Mouse (Mus musculus): ENCODE data around the gene Mast4. TPM values are rescaled to one million over a fixed set of nuclear protein-coding genes. Genes with fewer than 3 reads are reported as not detected.

Mast4 gene
- polyA plus RNA-seq, 1 experiment from 2014 or later = 15.2 TPM

- H3K9ac ChIP-seq = no peak overlapping the region
- H3K4me2 ChIP-seq = no peak overlapping the region
- no peak for ATAC-seq
- H3K9me3 ChIP-seq (replicated peaks) = no peaks in the 10 kb centered on the region
- no peaks in the 10 kb centered on the region for H3K36me3 ChIP-seq (ENCODE audit: poor library complexity, severe bottlenecking)
- no peak overlapping the region for H3K27ac ChIP-seq
- 97% methylated on average over 7 of the region's 7 CpGs for WGBS
- H3K4me3 ChIP-seq = no peak overlapping the region
- H3K4me1 ChIP-seq = peaks cover 7% of the 10 kb centered on the region; the same call in 1 of the 2 replicates
- H3K27me3 ChIP-seq = no peaks in the 10 kb centered on the region
Measured at GRCm38 (mm10) chr13:102880381-102881076, 453.8 kb downstream of the Mast4 start.

- Histone ChIP-seq H3K9me3 (replicated peaks) (no peaks in the 10 kb centered on the region), H3K36me3 (ENCODE audit: poor library complexity, severe bottlenecking) (no peaks in the 10 kb centered on the region), H3K27ac (no peak overlapping the region), H3K4me3 (no peak overlapping the region), H3K9ac (no peak overlapping the region), H3K27me3 (no peaks in the 10 kb centered on the region), H3K4me1 (peaks cover 19% of the 10 kb centered on the region), H3K4me2 (no peak overlapping the region)
- WGBS = 83% methylated on average over 6 of the region's 6 CpGs
- ATAC-seq = no peak
Measured at GRCm38 (mm10) chr13:102878631-102879030, 455.7 kb downstream of the Mast4 start.

DNA sequence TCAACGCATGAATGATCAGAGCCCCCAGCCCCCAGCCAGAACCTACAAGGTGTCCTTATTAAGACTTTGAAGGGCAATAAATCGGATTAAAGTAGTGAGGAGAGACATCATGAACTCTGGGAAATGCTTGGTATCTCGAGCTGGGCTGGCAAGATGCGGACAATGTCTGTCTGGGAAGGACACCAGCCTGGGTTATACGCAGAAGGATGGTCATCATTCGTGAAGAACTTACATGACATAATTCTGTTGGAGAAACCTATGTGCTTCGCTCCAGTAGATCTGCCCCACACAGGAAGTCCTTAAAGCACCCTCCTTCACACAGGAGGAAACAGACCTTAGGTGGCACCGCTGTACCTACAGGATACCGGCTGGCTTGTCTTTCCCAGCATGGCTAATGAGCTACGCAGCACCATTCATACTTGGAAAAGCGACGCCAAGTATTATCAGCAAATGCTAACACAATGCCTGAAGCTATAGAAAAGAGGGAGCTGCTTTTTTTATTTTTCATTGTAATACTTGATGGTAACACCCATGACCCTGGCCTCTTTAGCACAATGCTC, 456.5 kb downstream of the Mast4 start:
- 65% methylated on average over 12 of the region's 12 CpGs for WGBS
- ATAC-seq = no peak
- no peaks in the 10 kb centered on the region for H3K27me3 ChIP-seq

GRCm38 (mm10) chr13:102877154-102877553, 457.1 kb downstream of the Mast4 start:
- WGBS = 88% methylated on average over 8 of the region's 8 CpGs

More for the DNA sequence above, 456.5 kb downstream of the Mast4 start:
- Histone ChIP-seq H3K27ac (no peak overlapping the region), H3K4me3 (no peak overlapping the region), H3K4me1 (peaks cover 19% of the 10 kb centered on the region), H3K9me3 (replicated peaks) (no peaks in the 10 kb centered on the region), H3K9ac (no peak overlapping the region), H3K4me2 (no peak overlapping the region), H3K36me3 (ENCODE audit: poor library complexity, severe bottlenecking) (no peaks in the 10 kb centered on the region)

GRCm38 (mm10) chr13:102875520-102875919, 458.8 kb downstream of the Mast4 start:
- Histone ChIP-seq H3K36me3 (ENCODE audit: poor library complexity, severe bottlenecking) (no peaks in the 10 kb centered on the region), H3K4me1 (peaks cover 26% of the 10 kb centered on the region), H3K27ac (no peak overlapping the region), H3K9me3 (replicated peaks) (no peaks in the 10 kb centered on the region), H3K9ac (no peak overlapping the region), H3K4me3 (no peak overlapping the region), H3K27me3 (no peaks in the 10 kb centered on the region), H3K4me2 (no peak overlapping the region)
- no peak for ATAC-seq
- 62% methylated on average over 8 of the region's 8 CpGs for WGBS

More at GRCm38 (mm10) chr13:102877154-102877553, 457.1 kb downstream of the Mast4 start:
- Histone ChIP-seq H3K4me1 (peaks cover 22% of the 10 kb centered on the region), H3K4me3 (no peak overlapping the region), H3K9me3 (replicated peaks) (no peaks in the 10 kb centered on the region), H3K9ac (no peak overlapping the region), H3K27me3 (no peaks in the 10 kb centered on the region), H3K36me3 (ENCODE audit: poor library complexity, severe bottlenecking) (no peaks in the 10 kb centered on the region), H3K4me2 (no peak overlapping the region), H3K27ac (no peak overlapping the region)
- no peak for ATAC-seq

- Histone ChIP-seq H3K36me3 (ENCODE audit: poor library complexity, severe bottlenecking) (no peaks in the 10 kb centered on the region), H3K9ac (no peak overlapping the region), H3K27ac (no peak overlapping the region), H3K4me1 (peaks cover 26% of the 10 kb centered on the region), H3K4me3 (no peak overlapping the region), H3K4me2 (no peak overlapping the region), H3K27me3 (no peaks in the 10 kb centered on the region), H3K9me3 (replicated peaks) (no peaks in the 10 kb centered on the region)
- WGBS = 55% methylated on average over 3 of the region's 3 CpGs
- no peak for ATAC-seq
Measured at GRCm38 (mm10) chr13:102875144-102875476, 459.2 kb downstream of the Mast4 start.

DNA sequence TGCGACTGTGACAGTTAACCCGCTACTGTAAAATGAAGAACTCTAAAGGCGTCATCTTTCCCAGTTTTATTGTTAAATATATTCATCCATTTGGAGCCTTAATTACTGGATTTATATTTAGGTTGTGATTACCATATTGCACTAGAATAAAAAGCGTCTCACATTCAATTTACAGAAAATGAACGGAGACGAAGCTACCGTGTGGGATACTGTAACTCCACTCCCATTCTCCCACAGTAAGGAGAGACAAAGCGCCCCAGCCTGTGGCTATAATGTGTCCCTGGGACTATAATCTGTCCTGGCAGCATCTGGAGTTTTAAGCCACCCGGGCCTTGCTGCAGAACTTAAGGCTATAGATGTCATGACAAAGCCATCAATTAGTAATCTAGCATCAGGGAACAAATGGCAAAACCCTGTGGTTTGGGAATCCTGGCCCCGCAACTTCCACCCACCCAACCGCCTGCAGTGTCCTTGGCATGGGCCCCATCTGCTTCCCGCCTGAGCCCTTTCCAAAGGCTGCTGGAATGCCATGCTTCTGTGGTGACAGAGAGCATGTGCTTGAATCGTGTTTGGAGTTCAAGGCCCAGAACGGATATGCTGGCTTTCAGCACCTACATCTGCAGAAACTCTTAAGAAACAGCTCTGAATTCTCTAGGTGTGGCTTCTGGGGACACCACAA, 459.7 kb downstream of the Mast4 start:
- WGBS = 53% methylated on average over 14 of the region's 14 CpGs
- H3K9ac ChIP-seq = no peak overlapping the region
- no peaks in the 10 kb centered on the region for H3K9me3 ChIP-seq (replicated peaks)
- no peak overlapping the region for H3K27ac ChIP-seq
- ATAC-seq = peak; percentile 55; the same call in 1 of the 2 replicates
- no peak overlapping the region for H3K4me3 ChIP-seq
- no peaks in the 10 kb centered on the region for H3K27me3 ChIP-seq
- no peak overlapping the region for H3K4me2 ChIP-seq
- H3K36me3 ChIP-seq (ENCODE audit: poor library complexity, severe bottlenecking) = no peaks in the 10 kb centered on the region
- H3K4me1 ChIP-seq = peaks cover 26% of the 10 kb centered on the region

GRCm38 (mm10) chr13:102873412-102874016, 460.8 kb downstream of the Mast4 start:
- peaks cover 26% of the 10 kb centered on the region for H3K4me1 ChIP-seq
- WGBS = 95% methylated on average over 5 of the region's 5 CpGs
- H3K27ac ChIP-seq = no peak overlapping the region
- H3K4me2 ChIP-seq = no peak overlapping the region
- H3K36me3 ChIP-seq (ENCODE audit: poor library complexity, severe bottlenecking) = peaks cover under 1% of the 10 kb centered on the region; the same call in 1 of the 2 replicates
- no peak overlapping the region for H3K9ac ChIP-seq
- no peaks in the 10 kb centered on the region for H3K27me3 ChIP-seq
- H3K9me3 ChIP-seq (replicated peaks) = peaks cover 1% of the 10 kb centered on the region
- ATAC-seq = no peak
- H3K4me3 ChIP-seq = no peak overlapping the region

DNA sequence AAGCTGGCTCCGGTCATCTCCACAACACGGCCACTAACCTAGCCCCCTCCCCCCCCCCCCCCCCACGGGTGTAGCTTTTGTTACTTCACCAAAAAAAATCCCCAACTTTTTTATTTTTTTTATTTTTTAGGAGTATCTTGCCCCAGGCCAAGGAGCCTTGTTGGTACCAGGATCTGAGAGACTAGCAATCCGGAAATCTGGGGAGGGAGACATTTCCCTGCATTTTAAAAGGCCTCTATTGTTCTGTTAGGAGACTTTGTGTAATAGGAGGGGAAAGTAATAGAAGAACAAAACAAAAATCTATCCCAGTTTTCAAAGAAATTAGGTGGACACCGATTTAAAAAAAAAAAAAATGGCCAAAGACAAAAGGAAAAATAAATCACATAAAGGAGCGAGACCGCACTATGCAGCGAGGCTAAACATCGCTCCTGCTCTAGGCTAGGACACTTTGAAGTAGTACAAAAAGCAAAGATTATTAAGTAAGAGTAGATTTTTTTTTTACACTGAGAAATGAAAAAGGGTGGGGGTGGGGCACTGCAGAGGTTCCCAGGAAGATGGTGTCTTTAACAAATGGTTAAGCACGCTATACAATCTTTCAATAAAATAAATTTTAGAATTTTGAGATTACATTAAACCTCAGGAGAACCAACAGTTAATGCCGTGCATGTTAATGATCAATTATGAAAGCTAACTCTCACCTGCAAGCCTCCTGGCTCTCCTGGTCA, 462.8 kb downstream of the Mast4 start:
- H3K36me3 ChIP-seq (ENCODE audit: poor library complexity, severe bottlenecking) = peaks cover 5% of the 10 kb centered on the region; the same call in 1 of the 2 replicates
- H3K9ac ChIP-seq = no peak overlapping the region
- ATAC-seq = no peak
- WGBS = 61% methylated on average over 11 of the region's 11 CpGs
- H3K27ac ChIP-seq = no peak overlapping the region
- peaks cover 25% of the 10 kb centered on the region for H3K4me1 ChIP-seq
- H3K4me3 ChIP-seq = no peak overlapping the region
- no peak overlapping the region for H3K4me2 ChIP-seq
- no peaks in the 10 kb centered on the region for H3K27me3 ChIP-seq
- H3K9me3 ChIP-seq (replicated peaks) = peaks cover 7% of the 10 kb centered on the region

DNA sequence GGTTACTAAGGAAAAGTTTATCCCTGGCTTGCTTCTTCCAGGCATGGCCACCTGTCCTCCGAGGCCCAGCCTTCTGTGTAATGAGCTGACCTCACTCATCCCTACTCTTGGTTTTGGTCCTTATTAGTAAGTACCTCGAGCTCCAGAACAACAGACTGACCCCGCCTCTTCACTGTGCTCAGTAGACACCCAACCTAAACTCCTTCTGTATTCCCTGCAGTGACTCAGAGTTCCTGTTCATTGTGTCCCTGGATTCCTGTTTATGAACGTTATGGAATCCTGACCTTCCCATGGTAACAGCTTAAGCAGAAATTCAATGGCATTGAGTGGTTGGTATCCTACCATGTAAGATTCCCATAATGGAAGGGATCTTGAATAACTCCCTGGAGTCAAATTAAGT, 464.8 kb downstream of the Mast4 start:
- Histone ChIP-seq H3K4me3 (no peak overlapping the region), H3K4me1 (peaks cover 25% of the 10 kb centered on the region), H3K36me3 (ENCODE audit: poor library complexity, severe bottlenecking) (peaks cover 5% of the 10 kb centered on the region; the same call in 1 of the 2 replicates), H3K9ac (no peak overlapping the region), H3K4me2 (no peak overlapping the region), H3K27me3 (no peaks in the 10 kb centered on the region), H3K9me3 (replicated peaks) (peaks cover 7% of the 10 kb centered on the region), H3K27ac (no peak overlapping the region)
- 81% methylated on average over 4 of the region's 4 CpGs for WGBS
- no peak for ATAC-seq

DNA sequence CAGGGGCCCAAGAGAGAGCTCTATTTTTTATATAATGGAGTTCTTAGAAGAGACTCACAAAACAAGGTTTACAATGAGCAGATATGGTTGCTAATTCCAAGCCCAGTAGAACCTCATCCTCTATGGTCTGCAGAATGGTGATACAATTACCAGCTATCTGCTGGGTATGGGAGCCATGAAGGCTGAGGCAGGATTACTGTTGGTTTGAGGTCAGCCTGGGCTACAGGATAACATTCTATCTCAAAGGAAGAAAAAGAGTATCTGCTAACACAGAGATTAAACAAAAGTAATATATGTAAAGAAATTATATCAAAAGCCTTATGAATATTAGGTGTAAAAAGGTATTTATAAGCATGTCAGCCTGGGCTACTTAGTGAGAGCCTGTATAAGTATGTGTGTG, 467.5 kb downstream of the Mast4 start:
- Histone ChIP-seq H3K4me2 (0 out of 2 replicates have a peak overlapping the region, but pooled peaks have one; percentile 16), H3K4me3 (no peak overlapping the region), H3K9ac (no peak overlapping the region), H3K9me3 (replicated peaks) (peaks cover 7% of the 10 kb centered on the region), H3K27ac (no peak overlapping the region), H3K4me1 (peaks cover 20% of the 10 kb centered on the region), H3K36me3 (ENCODE audit: poor library complexity, severe bottlenecking) (peaks cover 5% of the 10 kb centered on the region; the same call in 1 of the 2 replicates), H3K27me3 (no peaks in the 10 kb centered on the region)
- ATAC-seq = no peak
